Mouse (Mus musculus) retina, embryonic 14.5 days (tissue): ENCODE measurements around the gene Slc7a1.
A peak's percentile ranks its signal among the peaks of the same experiment; 100 is the strongest.

Source experiments
- DNase-seq: peaks from one replicate; pipeline ENCODE4 v3.0.0-alpha.2; 2015; ENCODE audit warnings: low spot score

Slc7a1 gene

GRCm38 (mm10) chr5:148389007-148389970, 10.4 kb downstream of the Slc7a1 start:
- no peak for DNase-seq

GRCm38 (mm10) chr5:148388251-148389006, 11.3 kb downstream of the Slc7a1 start:
- DNase-seq: no peak

GRCm38 (mm10) chr5:148387820-148388219, 11.9 kb downstream of the Slc7a1 start:
- no peak for DNase-seq

DNA sequence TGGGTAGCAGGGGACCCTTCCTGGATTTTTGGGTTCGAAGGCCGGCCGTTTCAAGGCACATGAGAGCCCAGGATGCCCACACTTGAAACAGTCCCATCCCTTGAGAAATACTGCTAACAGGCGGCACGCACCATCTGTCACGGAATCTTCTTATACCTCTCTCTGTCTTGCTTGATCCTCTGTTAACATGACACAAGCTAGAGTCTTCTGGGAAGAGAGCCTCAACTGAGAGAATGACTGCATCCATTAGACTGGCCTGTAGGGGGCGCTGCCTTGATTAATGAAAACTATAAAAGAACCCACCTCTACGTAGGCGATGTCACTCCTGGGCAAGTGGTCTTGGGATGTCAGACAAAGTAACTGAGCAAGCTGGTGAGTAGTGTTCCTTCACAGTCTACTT, 13.2 kb downstream of the Slc7a1 start:
- DNase-seq: peak; percentile 21

DNA sequence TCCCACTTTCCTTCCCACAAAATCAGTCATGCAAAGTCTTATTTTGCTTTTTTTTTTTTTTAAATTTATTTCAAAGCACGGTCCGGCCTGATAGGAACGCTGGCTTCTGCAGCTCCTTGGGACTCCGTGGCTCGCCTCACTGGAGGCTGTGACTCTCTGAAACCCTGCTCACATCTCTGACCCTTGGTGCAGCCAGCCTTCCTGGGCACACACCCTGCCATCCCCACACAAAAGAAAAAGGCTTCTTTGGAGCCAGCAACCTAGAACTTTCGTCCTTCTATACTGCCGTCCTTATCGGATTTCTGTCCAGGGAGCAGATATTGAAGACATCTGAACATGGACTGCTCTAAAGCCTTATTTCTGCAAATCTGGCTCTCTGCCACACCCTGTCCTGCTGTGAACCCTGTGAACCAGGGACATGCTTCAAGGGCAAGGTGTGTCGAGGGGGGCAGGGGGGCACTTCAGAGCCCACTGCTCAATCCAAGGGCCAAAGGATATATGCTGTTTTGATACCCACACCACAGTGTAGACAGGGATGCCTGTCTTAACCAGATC, 15.1 kb downstream of the Slc7a1 start:
- DNase-seq: no peak

DNA sequence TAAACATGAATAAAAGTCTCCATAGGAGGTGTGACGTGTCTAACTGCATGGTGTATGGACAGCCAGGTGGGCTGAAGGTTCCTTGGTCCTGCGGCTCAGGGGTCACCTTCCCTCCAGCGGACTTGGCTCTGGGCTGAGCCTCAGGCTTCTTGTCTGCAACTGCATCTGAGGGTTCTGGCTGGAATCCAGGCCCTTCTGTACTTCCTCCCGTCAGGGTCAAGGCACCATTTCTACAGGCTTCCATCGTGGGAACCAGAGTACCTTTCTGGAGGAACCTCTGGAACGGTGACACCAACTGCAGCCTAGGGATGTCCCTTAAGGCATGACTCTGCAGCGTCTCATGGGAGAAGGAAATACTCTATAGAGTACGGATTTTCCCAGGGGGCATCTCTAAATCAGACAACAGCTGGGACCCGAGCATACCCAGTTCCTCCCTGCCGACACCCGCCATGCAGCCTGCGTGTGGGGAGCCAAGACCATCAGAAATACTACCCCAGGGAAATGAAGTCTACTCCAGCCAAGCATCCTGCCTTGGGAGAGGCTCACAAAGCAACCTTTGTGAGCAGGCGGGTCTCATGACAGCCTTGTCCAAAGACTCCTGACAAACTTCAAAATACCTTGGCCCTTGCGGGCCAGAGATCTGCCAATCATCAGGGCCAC, 15.7 kb downstream of the Slc7a1 start:
- DNase-seq: no peak

DNA sequence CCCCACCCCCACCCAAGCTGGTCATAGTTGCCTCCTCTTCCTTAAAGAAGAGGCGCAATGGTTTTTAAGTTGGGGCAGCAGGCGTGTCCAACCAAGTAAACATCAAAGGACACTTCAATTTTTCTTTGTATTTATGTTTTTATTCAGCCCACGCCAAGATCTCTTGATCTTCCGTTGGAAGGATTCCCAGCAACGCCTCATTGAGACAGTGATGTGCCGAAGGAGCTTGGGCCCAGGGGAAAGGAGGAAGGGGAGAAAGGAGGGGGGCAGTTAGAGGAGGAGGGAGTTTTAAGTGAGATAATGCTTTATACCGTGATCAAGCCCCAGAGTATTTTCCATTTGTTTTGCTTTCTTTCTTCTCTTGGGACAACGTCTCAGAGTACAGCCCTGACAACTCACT, 18.6 kb downstream of the Slc7a1 start:
- no peak for DNase-seq

GRCm38 (mm10) chr5:148380246-148380504, 19.5 kb downstream of the Slc7a1 start:
- no peak for DNase-seq

DNA sequence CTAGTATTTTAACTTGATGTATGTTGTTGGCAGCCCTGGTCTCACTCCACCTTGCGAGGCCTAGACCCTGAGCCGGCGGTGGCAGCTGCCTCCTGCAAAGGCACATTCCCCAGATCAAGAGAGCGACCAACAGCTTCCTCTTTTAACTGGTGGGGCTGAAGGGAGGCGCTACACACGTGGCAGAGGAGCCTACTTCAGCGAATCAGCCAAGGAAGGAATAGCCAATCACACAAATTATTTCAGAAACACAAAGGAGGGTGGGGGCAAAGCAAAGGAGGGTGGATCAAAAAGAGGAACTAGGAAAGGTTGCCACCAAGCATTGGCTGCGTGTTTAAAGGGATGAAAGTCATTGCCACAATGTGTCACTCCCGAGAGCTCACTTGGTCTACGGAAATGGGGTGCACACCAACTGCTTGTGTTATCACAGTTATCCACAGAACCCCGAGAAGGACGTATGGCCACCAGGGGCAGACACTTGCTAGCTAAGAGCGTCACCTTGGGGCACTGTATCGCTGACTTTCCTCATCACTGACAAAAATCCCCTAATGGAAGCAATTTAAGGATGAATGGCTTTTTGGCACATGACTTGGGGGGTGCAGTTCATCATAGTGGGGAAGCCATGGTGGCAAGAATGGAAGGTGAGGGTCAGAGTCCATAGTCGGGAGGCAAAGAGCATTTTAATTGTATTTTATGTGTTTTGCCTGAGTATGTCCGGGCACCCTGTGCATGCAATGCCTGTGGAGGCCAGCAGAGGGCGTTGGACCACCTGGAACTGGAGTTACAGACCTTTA, 20.1 kb downstream of the Slc7a1 start:
- DNase-seq: no peak

DNA sequence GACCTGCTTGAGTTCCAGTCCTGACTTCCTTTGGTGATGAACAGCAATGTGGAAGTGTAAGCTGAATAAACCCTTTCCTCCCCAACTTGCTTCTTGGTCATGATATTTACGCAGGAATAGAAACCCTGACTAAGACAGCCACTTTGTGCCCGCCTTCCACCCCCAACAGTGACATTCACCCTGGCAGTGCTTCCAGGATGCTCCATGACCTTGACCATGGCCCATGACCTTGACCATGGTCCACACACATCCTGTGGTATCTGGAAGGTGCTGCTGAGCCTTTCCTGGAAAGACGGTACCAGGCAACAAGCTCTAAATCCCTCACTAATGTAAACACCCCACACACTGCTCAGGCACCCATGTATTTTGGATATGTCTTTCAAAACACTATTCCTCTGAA, 21.0 kb downstream of the Slc7a1 start:
- DNase-seq: no peak

GRCm38 (mm10) chr5:148378232-148378508, 21.5 kb downstream of the Slc7a1 start:
- DNase-seq: no peak

DNA sequence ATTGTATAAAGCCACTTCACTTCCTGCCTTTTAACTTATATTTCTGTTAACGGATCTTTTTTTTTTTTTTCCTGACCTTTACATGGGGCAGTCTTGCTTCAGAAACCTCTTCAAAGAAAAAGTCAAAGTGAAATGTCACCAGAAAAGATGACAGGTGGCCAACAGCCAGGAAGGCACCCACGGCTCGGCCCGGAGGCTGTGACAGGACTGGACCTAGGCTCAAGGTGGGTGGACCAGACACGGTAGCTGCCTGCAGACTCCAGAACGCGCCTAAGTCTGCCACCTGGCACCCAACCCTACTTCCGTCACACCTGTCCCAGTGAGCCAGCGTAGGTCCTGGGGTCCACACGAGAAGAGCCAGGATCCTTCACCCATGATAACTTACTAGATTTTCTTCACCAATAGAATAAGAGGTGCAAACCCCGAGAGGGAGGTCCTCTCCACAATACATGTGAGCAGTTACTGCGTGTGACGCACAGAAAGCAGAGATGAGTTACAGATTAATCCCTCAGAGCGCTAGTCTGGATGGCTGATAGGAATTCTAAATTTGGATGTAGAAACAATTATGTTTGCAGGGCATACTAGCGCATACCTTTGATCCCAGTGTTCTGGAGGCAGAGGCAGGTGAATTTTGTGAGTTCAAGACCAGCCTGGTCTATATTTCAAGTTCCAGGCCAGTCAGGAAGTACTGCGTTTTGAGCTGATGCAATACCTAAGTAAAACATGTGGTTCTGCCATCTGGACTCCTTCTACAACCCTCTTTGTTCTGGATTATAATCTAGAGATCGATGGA, 22.1 kb downstream of the Slc7a1 start:
- no peak for DNase-seq

DNA sequence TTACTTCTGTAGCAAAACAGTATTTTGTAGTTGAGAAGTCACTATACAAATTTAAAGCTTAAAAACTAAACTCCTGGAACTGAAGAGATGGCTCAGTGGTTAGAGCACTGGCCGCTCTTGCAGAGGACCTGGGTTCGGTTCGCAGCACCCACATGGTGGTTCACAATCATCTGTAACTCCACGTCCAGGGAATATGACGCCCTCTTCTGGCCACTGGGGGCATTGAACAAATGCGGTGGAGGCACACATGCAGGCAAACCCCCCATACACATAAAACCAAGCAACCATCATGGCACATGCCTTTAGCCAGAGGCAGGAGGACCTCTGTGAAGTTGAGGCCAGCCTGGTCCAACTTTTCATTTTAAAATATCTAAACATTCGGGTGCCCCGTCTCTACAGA, 23.3 kb downstream of the Slc7a1 start:
- no peak for DNase-seq

DNA sequence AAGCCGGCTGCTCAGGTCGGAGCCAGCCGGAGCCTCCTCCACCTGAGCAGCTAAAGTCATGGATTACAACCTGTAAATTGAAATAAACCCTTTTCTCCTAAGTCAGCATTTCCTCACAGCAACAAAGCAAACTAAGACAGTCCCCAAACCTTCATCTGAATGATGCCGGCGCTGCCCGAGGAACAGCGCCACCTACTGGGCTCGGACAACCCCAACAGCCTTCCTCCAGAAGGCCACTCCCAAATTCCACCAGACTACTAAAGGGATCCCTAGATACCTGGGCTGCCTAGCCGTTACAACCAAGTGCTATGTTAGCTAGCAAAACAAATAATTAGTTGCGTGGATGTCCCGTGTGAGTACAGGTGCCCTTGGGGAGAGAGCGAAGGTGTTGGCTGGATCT, 24.2 kb downstream of the Slc7a1 start:
- DNase-seq: no peak

DNA sequence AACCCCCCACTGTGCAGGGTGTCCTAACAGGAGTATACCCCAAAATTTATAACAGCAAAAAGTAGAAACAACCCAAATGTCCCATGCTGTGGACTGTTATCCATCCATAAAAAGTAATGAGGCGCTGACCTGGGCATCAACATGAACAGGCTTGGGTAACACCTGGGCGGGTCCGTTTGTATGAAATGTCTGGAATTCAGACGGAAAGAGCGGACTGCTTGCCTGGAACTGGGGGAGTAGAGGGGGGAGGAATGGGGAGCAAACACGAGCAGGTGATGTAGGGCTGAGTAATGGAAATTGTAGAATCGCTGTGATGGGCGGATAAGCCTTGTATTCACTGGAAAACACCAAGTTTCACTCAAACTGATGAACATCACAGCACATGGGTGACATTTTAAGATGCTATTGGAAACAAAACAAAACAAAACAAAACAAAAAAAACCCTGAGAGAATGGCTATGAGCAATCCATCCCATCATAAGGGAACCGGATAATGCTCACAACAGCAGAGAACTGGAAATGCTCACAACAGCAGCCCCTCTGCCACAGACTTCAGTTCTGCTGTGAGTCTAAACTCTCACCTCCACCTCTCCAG, 26.5 kb downstream of the Slc7a1 start:
- no peak for DNase-seq

- no peak for DNase-seq
These were observed 27.4 kb downstream of the Slc7a1 start for GRCm38 (mm10) chr5:148372005-148372917.

GRCm38 (mm10) chr5:148371375-148371774, 28.3 kb downstream of the Slc7a1 start:
- DNase-seq: no peak

DNA sequence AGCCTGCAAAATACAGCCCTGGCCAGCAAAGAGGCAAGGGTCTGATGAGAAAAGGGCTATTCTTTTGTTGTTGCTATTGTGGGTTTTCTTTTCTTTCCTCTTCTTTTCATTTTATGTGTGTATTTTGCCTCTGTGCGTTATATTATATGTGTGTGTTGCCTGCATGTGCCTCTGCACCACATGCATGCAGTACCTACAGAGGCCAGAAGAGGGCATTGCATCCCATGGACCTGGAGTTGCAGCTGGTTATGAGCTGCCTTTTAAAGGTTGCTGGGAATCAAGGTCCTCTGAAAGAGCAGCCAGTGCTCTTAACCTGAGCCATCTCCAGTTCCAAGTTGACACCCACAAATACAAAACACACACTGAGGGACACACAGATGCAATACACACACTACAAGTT, 29.1 kb downstream of the Slc7a1 start:
- DNase-seq: no peak

- DNase-seq: no peak
These were observed 30.5 kb downstream of the Slc7a1 start for GRCm38 (mm10) chr5:148369178-148369577.

- no peak for DNase-seq
These were observed 31.9 kb downstream of the Slc7a1 start for GRCm38 (mm10) chr5:148367816-148368215.
